Mouse (Mus musculus) MEL (cell line): ENCODE results near the gene Arhgap28. TPM values are rescaled to one million over a fixed set of nuclear protein-coding genes. Genes with fewer than 3 reads are reported as not detected.

ENCODE experiments used
- DNase-seq: peaks from one replicate; pipeline ENCODE4 v3.0.0; 2011; ENCODE audit warnings: low read depth, low spot score
- H3K27ac ChIP-seq: 2 replicates; pipeline ENCODE4 v1.5.1; 2012; ENCODE audit warnings: low read depth, mild to moderate bottlenecking, control low read depth, low read length, moderate library complexity; ENCODE audit not compliant: control insufficient read depth
- H3K27me3 ChIP-seq, 2 experiments: fragments of 150-350 bp in 1 of 2; sonication (generic) in 1 of 2; 2 replicates each; pipeline ENCODE4 v1.6.1; 2012; ENCODE audit warnings: low read length in 2 of 2, mild to moderate bottlenecking in 2 of 2, improper control_type of control experiment in 1 of 2, moderate library complexity in 1 of 2; ENCODE audit not compliant: insufficient read depth in 2 of 2, control insufficient read depth in 1 of 2
- H3K36me3 ChIP-seq, 2 experiments: 2 replicates each; pipeline ENCODE4 v1.6.1; 2012 to 2014; ENCODE audit warnings: low read length in 2 of 2, improper control_type of control experiment in 1 of 2, inconsistent platforms in 1 of 2, mild to moderate bottlenecking in 1 of 2; ENCODE audit not compliant: insufficient read depth in 2 of 2, control insufficient read depth in 1 of 2
- H3K4me1 ChIP-seq, 2 experiments: fragments of 150-350 bp in 1 of 2; sonication (generic) in 1 of 2; 2 replicates each; pipeline ENCODE4 v1.6.1; 2012; ENCODE audit warnings: low read length in 2 of 2, improper control_type of control experiment in 1 of 2, mild to moderate bottlenecking in 1 of 2; ENCODE audit not compliant: insufficient read depth in 2 of 2, control insufficient read depth in 1 of 2
- H3K4me3 ChIP-seq, 2 experiments: fragments of 150-350 bp in 1 of 2; sonication (generic) in 1 of 2; 2 replicates each; pipeline ENCODE4 v1.5.1; 2012; ENCODE audit warnings: low read depth in 2 of 2, low read length in 2 of 2, mild to moderate bottlenecking in 2 of 2, moderate library complexity in 2 of 2, control low read depth in 1 of 2, improper control_type of control experiment in 1 of 2; ENCODE audit not compliant: control insufficient read depth in 1 of 2, insufficient read depth in 1 of 2
- H3K79me2 ChIP-seq: 2 replicates; pipeline ENCODE4 v1.6.1; 2012; ENCODE audit warnings: mild to moderate bottlenecking, low read length, moderate library complexity; ENCODE audit not compliant: control insufficient read depth, poor library complexity, insufficient read depth
- H3K9ac ChIP-seq: 2 replicates; pipeline ENCODE4 v1.6.1; 2012; ENCODE audit warnings: low read depth, mild to moderate bottlenecking, control low read depth, low read length, moderate library complexity; ENCODE audit not compliant: control insufficient read depth, poor library complexity, severe bottlenecking
- H3K9me3 ChIP-seq: fragments of 150-350 bp; sonication (generic); replicated peaks from 2 replicates; pipeline ENCODE4 v1.6.1; 2012; ENCODE audit warnings: mild to moderate bottlenecking, low read length, improper control_type of control experiment, moderate library complexity; ENCODE audit not compliant: insufficient read depth
- CHD1 ChIP-seq: IDR thresholded peaks from 2 replicates; pipeline ENCODE4 v1.6.1; 2012; ENCODE audit warnings: low read depth, mild to moderate bottlenecking, inconsistent platforms, low read length, improper control_type of control experiment
- CHD2 ChIP-seq: IDR thresholded peaks from 2 replicates; pipeline ENCODE4 v1.6.1; 2011; ENCODE audit warnings: low read length, improper control_type of control experiment
- E2F4 ChIP-seq: IDR thresholded peaks from 2 replicates; pipeline ENCODE4 v1.6.1; 2011; ENCODE audit warnings: low read depth, low read length, improper control_type of control experiment, borderline replicate concordance
- EP300 ChIP-seq, 2 experiments: IDR thresholded peaks; 2 replicates each; pipeline ENCODE4 v1.6.1; 2011; ENCODE audit warnings: improper control_type of control experiment in 2 of 2, low read length in 2 of 2, low read depth in 1 of 2, mild to moderate bottlenecking in 1 of 2
- GATA1 ChIP-seq: IDR thresholded peaks from 2 replicates; pipeline ENCODE4 v1.6.1; 2011; ENCODE audit warnings: low read depth, low read length, improper control_type of control experiment
- HCFC1 ChIP-seq: IDR thresholded peaks from 2 replicates; pipeline ENCODE4 v1.6.1; 2012; ENCODE audit warnings: low read depth, mild to moderate bottlenecking, inconsistent platforms, low read length, improper control_type of control experiment, moderate library complexity
- JUND ChIP-seq: IDR thresholded peaks from 2 replicates; pipeline ENCODE4 v1.6.1; 2011; ENCODE audit warnings: low read depth, mild to moderate bottlenecking, improper control_type of control experiment, low read length
- KAT2A ChIP-seq: conservative IDR thresholded peaks from 2 replicates; pipeline ENCODE4 v1.6.1; 2012; ENCODE audit warnings: low read depth, low read length, improper control_type of control experiment, inconsistent platforms
- MAFK ChIP-seq: IDR thresholded peaks from 2 replicates; pipeline ENCODE4 v1.6.1; 2011; ENCODE audit warnings: low read depth, mild to moderate bottlenecking, low read length, improper control_type of control experiment, borderline replicate concordance
- MAX ChIP-seq: IDR thresholded peaks from 2 replicates; pipeline ENCODE4 v1.6.1; 2011; ENCODE audit warnings: low read length, improper control_type of control experiment
- MAZ ChIP-seq: IDR thresholded peaks from 2 replicates; pipeline ENCODE4 v1.6.1; 2012; ENCODE audit warnings: low read depth, mild to moderate bottlenecking, inconsistent platforms, low read length, improper control_type of control experiment
- MEF2A ChIP-seq: IDR thresholded peaks from 2 replicates; pipeline ENCODE4 v1.6.1; 2014; ENCODE audit warnings: low read depth, mild to moderate bottlenecking, inconsistent platforms, low read length, improper control_type of control experiment; ENCODE audit not compliant: poor library complexity, insufficient replicate concordance, severe bottlenecking; ENCODE audit errors: extremely low read depth
- MYC ChIP-seq: IDR thresholded peaks from 2 replicates; pipeline ENCODE4 v1.6.1; 2011; ENCODE audit warnings: low read depth, mild to moderate bottlenecking, low read length, improper control_type of control experiment, moderate library complexity
- POLR2AphosphoS5 ChIP-seq: IDR thresholded peaks from 2 replicates; pipeline ENCODE4 v1.6.1; 2012; ENCODE audit warnings: low read depth, borderline replicate concordance, mild to moderate bottlenecking, inconsistent platforms, low read length, moderate library complexity, mixed read lengths
- RAD21 ChIP-seq: IDR thresholded peaks from 2 replicates; pipeline ENCODE4 v1.6.1; 2011; ENCODE audit warnings: mild to moderate bottlenecking, low read depth, low read length, improper control_type of control experiment
- SIN3A ChIP-seq: IDR thresholded peaks from 2 replicates; pipeline ENCODE4 v1.6.1; 2012; ENCODE audit warnings: low read length, improper control_type of control experiment, inconsistent platforms
- SMC3 ChIP-seq: IDR thresholded peaks from 2 replicates; pipeline ENCODE4 v1.6.1; 2011; ENCODE audit warnings: low read depth, low read length, improper control_type of control experiment
- TCF12 ChIP-seq: IDR thresholded peaks from 2 replicates; pipeline ENCODE4 v1.6.1; 2014; ENCODE audit warnings: low read depth, mild to moderate bottlenecking, inconsistent platforms, low read length, improper control_type of control experiment, moderate library complexity
- UBTF ChIP-seq: IDR thresholded peaks from 2 replicates; pipeline ENCODE4 v1.6.1; 2012; ENCODE audit warnings: low read depth, mild to moderate bottlenecking, inconsistent platforms, low read length, improper control_type of control experiment, moderate library complexity, borderline replicate concordance; ENCODE audit not compliant: insufficient read depth
- USF2 ChIP-seq, 2 experiments: IDR thresholded peaks; 2 replicates each; pipeline ENCODE4 v1.6.1; 2011 to 2012; ENCODE audit warnings: improper control_type of control experiment in 2 of 2, low read length in 2 of 2, borderline replicate concordance in 1 of 2, inconsistent platforms in 1 of 2, low read depth in 1 of 2, mild to moderate bottlenecking in 1 of 2; ENCODE audit not compliant: insufficient read depth in 1 of 2
- ZC3H11A ChIP-seq: IDR thresholded peaks from 2 replicates; pipeline ENCODE4 v1.6.1; 2012; ENCODE audit warnings: low read depth, mild to moderate bottlenecking, inconsistent platforms, low read length, improper control_type of control experiment
- ZKSCAN1 ChIP-seq: IDR thresholded peaks from 2 replicates; pipeline ENCODE4 v1.6.1; 2012; ENCODE audit warnings: low read depth, mild to moderate bottlenecking, inconsistent platforms, low read length, improper control_type of control experiment, moderate library complexity
- ZNF384 ChIP-seq: IDR thresholded peaks from 2 replicates; pipeline ENCODE4 v1.6.1; 2012; ENCODE audit warnings: low read depth, mild to moderate bottlenecking, inconsistent platforms, low read length, improper control_type of control experiment
- polyA plus RNA-seq, 2 experiments: library from polyadenylated mRNA; stranded (reverse) in 1 of 2; unstranded in 1 of 2; fragments of >175 nt in 1 of 2; fragments of >200 nt in 1 of 2; gene quantifications; 2 replicates each; pipeline versions ENCODE4 v1.2.1 to v1.2.4; 2012; ENCODE audit warnings: low replicate concordance in 2 of 2, low read depth in 1 of 2; ENCODE audit not compliant: insufficient read length in 2 of 2, insufficient read depth in 1 of 2, missing spikeins in 1 of 2
- total RNA-seq: library from RNA; depleted of rRNA; stranded (reverse); fragments of 300-350 nt; gene quantifications from 2 replicates; pipeline ENCODE4 v1.2.3, GENCODE M21; 2012

Gene Arhgap28
- total and polyA plus RNA-seq, 3 experiments = not detected

DNA sequence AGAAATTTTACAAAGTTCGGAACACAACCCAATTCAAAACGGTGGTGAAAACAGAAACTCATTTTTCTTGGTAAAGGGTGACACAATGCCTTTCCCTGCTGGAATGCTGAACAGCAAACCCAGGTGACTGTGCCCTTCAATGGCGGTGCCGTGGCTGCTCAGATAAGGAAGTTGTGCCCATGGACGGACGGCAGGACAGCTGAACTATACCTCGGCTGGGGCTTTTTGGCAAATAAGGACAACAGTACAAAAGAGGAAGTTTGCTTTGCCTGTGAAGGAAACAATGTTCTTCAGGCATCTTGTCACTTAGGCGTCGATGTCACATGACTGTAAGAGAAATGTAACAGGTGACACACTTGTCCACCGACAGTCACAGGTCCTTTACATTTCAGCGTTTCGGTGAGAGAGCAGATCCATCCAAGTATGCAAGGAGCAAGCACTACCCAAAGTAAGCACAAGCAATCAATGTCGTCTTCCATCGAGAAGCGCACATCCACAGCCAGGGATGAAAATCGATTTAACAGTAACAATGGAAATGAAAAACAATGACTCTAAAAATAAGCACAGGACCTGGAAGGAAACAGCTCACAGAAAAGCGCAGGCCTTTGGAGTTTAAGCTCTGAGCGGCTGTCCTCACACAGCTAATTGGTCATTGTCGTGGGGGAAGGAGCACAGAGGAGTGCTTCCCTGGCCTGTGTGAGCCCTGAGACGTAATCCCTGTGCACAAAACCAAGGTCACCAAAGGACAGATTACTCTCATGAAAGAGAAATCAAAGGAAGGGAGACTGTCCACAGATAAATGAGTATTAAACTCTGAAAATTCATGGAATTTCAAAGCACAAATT, 114.2 kb downstream of the Arhgap28 start:
- no peak overlapping the region for H3K9ac ChIP-seq
- H3K27me3 ChIP-seq = no peaks in the 10 kb centered on the region
- H3K36me3 ChIP-seq = no peaks in the 10 kb centered on the region
- H3K79me2 ChIP-seq = no peaks in the 10 kb centered on the region
- H3K4me3 ChIP-seq = no peak overlapping the region
- H3K9me3 ChIP-seq = no peaks in the 10 kb centered on the region
- DNase-seq = no peak
- no peak for TF ChIP-seq MEF2A
- no peak for TF ChIP-seq MAFK
- TF ChIP-seq CHD2 = no peak
- no peak for TF ChIP-seq HCFC1
- TF ChIP-seq JUND = no peak
- TF ChIP-seq SIN3A = no peak
- TF ChIP-seq ZKSCAN1 = no peak
- no peak for TF ChIP-seq ZC3H11A
- no peak for TF ChIP-seq GATA1
- no peak for TF ChIP-seq KAT2A
- no peak for TF ChIP-seq UBTF
- TF ChIP-seq SMC3 = no peak
- no peak overlapping the region for H3K27ac ChIP-seq
- no peaks in the 10 kb centered on the region for H3K4me1 ChIP-seq

DNA sequence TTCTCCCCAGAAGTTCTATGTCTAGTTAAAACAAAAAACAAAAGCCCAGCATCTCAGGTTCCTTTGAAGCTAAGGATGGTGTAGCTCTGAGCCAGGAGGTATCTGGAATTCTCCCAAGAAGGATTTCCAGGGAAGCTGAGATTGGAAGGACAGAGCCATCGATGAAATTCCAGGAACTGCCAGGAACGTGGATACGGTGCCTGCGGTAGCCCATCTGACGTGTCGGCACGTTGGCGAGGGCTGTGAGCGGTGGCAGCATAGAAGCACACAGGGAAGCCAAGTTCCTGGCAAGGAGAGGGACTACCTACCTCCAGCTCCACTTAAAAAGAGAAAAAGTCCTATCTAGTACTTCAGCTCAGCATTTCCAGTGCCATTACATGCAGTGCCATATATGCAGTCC, 115.8 kb downstream of the Arhgap28 start:
- Histone ChIP-seq H3K4me1 (no peaks in the 10 kb centered on the region), H3K9ac (no peak overlapping the region), H3K27me3 (no peaks in the 10 kb centered on the region), H3K79me2 (no peaks in the 10 kb centered on the region), H3K4me3 (no peak overlapping the region), H3K9me3 (no peaks in the 10 kb centered on the region), H3K27ac (no peak overlapping the region), H3K36me3 (no peaks in the 10 kb centered on the region)
- TF ChIP-seq POLR2AphosphoS5 (no peak), MAZ (no peak), E2F4 (no peak), EP300 (IDR thresholded peaks at IDR 0.05; ENCODE audit: low read depth in 1 of 2, low read length in 2 of 2) (no peak), CHD1 (no peak), RAD21 (no peak), SMC3 (no peak), MEF2A (no peak), ZC3H11A (no peak), MYC (no peak), ZNF384 (no peak), GATA1 (no peak), KAT2A (no peak), USF2 (IDR thresholded peaks at IDR 0.05; ENCODE audit: borderline replicate concordance in 1 of 2, insufficient read depth in 1 of 2, low read depth in 1 of 2, low read length in 2 of 2) (no peak), TCF12 (no peak), MAX (no peak)
- DNase-seq = no peak
